Mouse (Mus musculus): ENCODE results near the gene Tuba1a.

Tuba1a gene

GRCm38 (mm10) chr15:98954425-98955253 lies 1.1 kb upstream of the Tuba1a start:
- peak; percentile 75 to 77 for DNase-seq

GRCm38 (mm10) chr15:98952751-98953400 lies 627 bp downstream of the Tuba1a start:
- peak; percentile 86 to 87 for DNase-seq

DNA sequence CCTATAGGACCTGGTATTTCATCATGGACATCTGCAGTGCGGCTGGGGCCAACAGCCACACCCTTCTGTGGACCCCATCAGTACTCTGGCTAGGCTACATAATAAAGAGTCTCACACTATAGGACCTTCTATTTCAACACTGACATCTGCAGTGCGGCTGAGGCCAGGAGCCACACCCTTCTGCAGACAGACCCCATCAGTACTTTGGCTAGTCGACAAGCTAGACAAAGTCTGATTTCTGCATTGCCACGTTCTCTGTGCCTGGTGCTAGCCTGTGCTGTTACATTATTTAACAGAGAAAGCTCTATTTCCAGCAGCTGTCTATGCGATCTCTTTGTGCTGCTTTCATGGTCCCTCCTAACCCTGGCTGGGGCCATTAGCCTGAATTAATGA lies 1.4 kb downstream of the Tuba1a start:
- DNase-seq: peak; percentile 48 to 51

GRCm38 (mm10) chr15:98951122-98952062 lies 2.1 kb downstream of the Tuba1a start:
- DNase-seq: peak; percentile 57 to 60

GRCm38 (mm10) chr15:98949607-98949892 lies 4.0 kb downstream of the Tuba1a start:
- peak; percentile 52 to 60 for DNase-seq

GRCm38 (mm10) chr15:98948857-98949606 lies 4.5 kb downstream of the Tuba1a start:
- DNase-seq: peak; percentile 40 to 54

DNA sequence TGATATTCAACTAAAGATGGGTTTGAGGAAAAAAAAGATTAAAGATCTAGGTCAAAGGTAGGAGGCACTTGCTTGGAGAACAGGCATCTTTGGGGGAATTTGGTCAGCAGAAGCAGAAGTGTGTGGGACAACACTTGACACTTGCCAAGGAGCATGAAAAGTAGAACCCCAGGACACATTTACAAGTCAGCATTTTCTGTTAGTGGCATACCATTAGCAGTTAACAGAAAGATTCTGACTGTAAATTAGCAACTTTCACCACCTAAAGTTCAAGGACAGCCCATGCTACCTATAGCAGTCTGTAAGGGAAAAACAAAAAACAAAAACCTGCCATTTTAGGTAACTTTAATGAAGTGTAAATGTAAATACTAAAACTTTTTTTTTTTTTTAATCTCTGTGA lies 5.1 kb downstream of the Tuba1a start:
- DNase-seq: no peak

DNA sequence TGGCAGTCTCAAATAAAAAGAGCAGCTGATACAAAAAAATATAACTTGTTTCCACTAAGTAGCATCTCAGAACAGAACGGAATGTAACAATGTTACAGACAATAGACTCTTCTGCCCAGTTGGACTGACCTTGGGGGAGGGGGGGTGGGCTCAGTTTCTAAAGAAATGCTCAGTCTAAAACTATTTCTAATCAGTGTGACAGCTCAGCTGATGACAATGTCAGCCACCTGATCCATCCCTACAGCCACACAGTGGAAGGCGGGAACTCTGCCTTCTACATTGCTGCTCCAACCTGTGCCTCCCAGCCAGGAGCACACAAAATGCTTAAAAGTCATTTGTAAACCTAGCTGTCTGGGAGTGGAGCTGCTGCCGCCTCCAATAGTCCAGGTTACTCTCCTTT lies 5.6 kb downstream of the Tuba1a start:
- DNase-seq: no peak

- no peak for DNase-seq
Measured at GRCm38 (mm10) chr15:98943133-98943532, 10.4 kb downstream of the Tuba1a start.

DNA sequence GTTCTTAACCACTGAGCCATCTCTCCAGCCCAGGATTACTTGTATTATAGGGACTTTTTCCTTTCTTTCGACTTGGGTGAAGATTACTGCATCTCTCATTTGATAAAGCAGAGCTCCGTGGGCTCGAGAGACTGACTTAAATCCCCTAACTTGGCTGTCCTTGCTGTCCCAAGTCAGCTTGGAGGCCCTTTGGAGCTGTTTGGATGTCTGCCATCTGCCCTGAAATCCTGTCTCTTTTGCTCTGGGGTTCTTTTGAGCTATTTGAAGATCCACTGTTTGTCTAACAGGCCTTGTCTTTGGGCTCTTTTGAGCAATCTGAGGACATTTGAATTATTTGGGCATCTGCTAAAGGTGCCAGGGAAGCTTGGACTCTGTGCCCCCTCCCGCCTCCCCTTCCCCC lies 11.4 kb downstream of the Tuba1a start:
- peak; percentile 52 to 55 for DNase-seq

GRCm38 (mm10) chr15:98941539-98941938 lies 12.0 kb downstream of the Tuba1a start:
- no peak for DNase-seq

GRCm38 (mm10) chr15:98940816-98941215 lies 12.7 kb downstream of the Tuba1a start:
- peak; percentile 69 to 74 for DNase-seq

DNA sequence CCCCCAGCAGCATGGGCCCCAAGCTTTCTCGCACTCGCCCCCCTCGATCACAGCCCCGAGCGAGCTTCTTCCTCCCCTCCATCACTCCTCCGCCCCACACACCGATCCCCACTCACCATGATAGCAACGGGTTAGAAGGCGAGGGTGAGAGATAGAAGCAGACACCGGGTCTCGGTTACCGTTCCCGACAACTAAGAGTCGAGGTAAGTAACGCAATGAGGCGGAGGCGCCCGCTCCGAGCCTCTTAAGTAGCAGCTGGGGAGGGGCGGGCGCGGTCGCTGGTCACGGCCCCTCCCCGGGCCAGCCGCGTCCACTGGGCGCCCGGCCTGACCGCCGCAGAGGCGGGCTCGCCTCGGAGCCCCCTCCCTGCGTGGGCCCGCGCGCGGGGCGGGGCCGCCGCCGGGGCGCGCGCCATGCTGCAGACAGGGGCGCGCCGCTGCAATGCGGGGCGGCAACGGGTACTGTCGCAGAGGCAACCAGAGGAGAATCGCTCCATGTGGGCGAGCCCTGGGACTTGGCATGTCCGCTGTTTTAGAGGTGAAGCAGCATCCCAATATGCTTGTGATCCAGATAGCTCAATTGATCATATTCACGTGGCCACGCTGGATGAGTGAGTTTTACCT lies 19.2 kb downstream of the Tuba1a start, which contains the start of gene Tuba1b:
Gene Tuba1b (minus strand): TSS at position 349 of the 623 bp plus-strand sequence.
- DNase-seq: peak; percentile 93 to 96

DNA sequence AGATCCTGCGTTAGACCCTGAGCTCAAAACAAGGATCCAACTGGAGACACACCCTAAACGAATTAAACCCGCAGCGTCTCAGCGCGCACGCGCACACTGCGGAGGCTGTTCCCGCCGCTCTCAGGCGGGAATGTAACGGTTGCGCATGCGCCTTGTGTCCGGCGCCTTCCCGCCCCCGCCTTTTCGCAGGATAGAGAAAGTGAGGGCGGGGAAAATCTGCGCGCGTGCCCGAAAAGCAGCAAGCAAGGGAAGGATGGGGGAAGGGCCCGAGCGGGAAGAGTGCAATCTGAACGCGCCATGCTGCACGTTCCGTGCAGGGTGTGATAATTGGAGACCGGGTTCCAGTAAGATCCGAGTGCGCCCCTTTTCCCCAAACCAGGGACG lies 19.7 kb downstream of the Tuba1a start:
- peak; percentile 98 to 99 for DNase-seq

GRCm38 (mm10) chr15:98933004-98933671 lies 20.4 kb downstream of the Tuba1a start:
- DNase-seq: peak; percentile 59 to 62

GRCm38 (mm10) chr15:98930998-98931397 lies 22.5 kb downstream of the Tuba1a start:
- DNase-seq: no peak

DNA sequence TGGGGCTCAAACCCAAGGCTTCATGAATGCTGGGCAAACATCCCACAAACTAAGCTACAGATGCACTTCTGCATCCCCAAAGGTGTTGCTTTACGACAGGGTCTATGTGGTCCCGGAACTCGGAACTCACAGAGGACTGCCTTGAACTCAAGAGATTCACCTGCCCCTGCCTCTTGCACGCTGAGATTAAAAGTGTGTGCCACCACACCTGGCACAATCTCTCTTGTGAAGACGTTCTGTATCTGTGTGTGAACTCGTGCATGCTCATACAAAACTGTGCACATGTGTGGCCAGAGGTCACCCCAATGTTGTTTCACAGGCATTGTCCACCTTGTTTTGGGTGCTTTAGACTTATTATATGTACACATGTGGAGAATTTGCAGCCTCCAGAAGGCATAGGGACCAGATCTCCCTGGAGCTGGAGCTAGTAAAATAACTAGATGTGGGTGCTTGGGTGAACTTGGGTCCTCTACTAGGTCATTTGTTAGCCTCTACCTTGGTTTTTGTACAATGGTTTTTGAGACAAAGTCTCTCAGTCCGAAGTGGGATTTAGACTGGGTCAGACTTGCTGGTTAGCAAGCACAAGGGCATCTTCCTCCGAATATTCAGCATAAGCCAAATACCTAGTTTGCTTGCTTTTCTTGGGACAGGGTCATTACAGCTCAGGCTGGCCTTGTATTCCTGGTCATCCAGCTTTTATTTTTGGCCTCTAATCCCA lies 23.3 kb downstream of the Tuba1a start:
- no peak for DNase-seq

- peak; percentile 90 to 91 for DNase-seq
Measured at GRCm38 (mm10) chr15:98928598-98929240, 24.8 kb downstream of the Tuba1a start.

DNA sequence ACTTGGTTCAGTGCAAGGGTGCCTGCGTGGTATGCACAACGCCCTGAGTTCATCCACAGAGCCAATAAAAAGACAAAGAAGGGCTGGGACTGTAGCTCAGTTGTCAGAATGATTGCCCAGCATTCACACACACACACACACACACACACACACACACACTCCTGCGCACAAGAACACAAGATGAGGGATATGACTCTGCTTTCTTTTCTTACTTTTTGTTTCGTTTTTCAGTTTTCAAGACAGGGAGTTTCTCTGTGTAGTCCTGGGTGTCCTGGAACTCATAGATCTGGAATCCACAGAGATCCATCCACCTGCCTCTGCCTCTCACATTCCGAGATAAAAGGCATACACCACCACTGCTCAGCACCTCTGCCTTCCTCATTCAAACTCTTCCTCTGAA lies 25.9 kb downstream of the Tuba1a start:
- DNase-seq: no peak

- no peak for DNase-seq
Measured at GRCm38 (mm10) chr15:98924682-98925081, 28.8 kb downstream of the Tuba1a start.

Measured in cerebellum, postnatal 10 days (tissue).